Mouse (Mus musculus) CH12.LX (cell line): ENCODE measurements at regions not wholly inside any gene's neighbourhood (a gene's known extent, or its start where the extent isn't known, plus 50 kb on each side); places are given as distances from the start of the nearest gene placed in this dataset.

Experiments
- DNase-seq: peaks from one replicate; pipeline ENCODE4 v3.0.0-alpha.2; 2013; ENCODE audit errors: extremely low read depth
- H3K27ac ChIP-seq: 2 replicates; pipeline ENCODE4 v1.5.1; 2012; ENCODE audit warnings: low read depth, mild to moderate bottlenecking, control low read depth, moderate library complexity; ENCODE audit not compliant: insufficient read depth
- H3K27me3 ChIP-seq: replicated peaks from 2 replicates; pipeline ENCODE3; 2012; ENCODE audit warnings: inconsistent platforms
- H3K36me3 ChIP-seq, 2 experiments: replicated peaks in 1 of 2; 2 replicates each; pipeline versions ENCODE3 to v1.6.1; 2012; ENCODE audit warnings: inconsistent platforms in 1 of 2, low read length in 1 of 2, mild to moderate bottlenecking in 1 of 2, mixed read lengths in 1 of 2, moderate library complexity in 1 of 2; ENCODE audit not compliant: control insufficient read depth in 1 of 2, insufficient read depth in 1 of 2
- H3K4me1 ChIP-seq, 2 experiments: 2 replicates each; pipeline ENCODE4 v1.6.1; 2012; ENCODE audit warnings: inconsistent platforms in 1 of 2, moderate library complexity in 1 of 2; ENCODE audit not compliant: insufficient read depth in 2 of 2, control insufficient read depth in 1 of 2
- H3K4me2 ChIP-seq: 2 replicates; pipeline ENCODE4 v1.6.1; 2012; ENCODE audit warnings: low read depth, mild to moderate bottlenecking, control low read depth; ENCODE audit not compliant: poor library complexity, insufficient read depth, severe bottlenecking
- H3K4me3 ChIP-seq, 3 experiments: fragments of 150-350 bp in 1 of 3; sonication (generic) in 1 of 3; replicated peaks in 1 of 3; 2 replicates each; pipeline versions ENCODE3 to v1.5.1; 2011 to 2012; ENCODE audit warnings: low read depth in 2 of 3, low read length in 2 of 3, mild to moderate bottlenecking in 2 of 3, moderate library complexity in 2 of 3, control low read depth in 1 of 3, improper control_type of control experiment in 1 of 3, inconsistent platforms in 1 of 3, mixed read lengths in 1 of 3; ENCODE audit not compliant: poor library complexity in 1 of 3
- H3K79me2 ChIP-seq: replicated peaks from 2 replicates; pipeline ENCODE4 v1.6.1; 2012; ENCODE audit warnings: mild to moderate bottlenecking, moderate library complexity; ENCODE audit not compliant: control insufficient read depth, poor library complexity, insufficient read depth, severe bottlenecking; ENCODE audit errors: extremely low read depth
- H3K9ac ChIP-seq: 2 replicates; pipeline ENCODE4 v1.6.1; 2012; ENCODE audit warnings: low read depth, mild to moderate bottlenecking, control low read depth, moderate library complexity; ENCODE audit not compliant: insufficient read depth
- H3K9me3 ChIP-seq: replicated peaks from 2 replicates; pipeline ENCODE3; 2012; ENCODE audit warnings: low read length, inconsistent platforms, mixed read lengths
- CHD2 ChIP-seq: IDR thresholded peaks from 2 replicates; pipeline ENCODE4 v1.6.1; 2011; ENCODE audit warnings: low read length, improper control_type of control experiment
- CTCF ChIP-seq, 2 experiments: IDR thresholded peaks in 1 of 2; conservative IDR thresholded peaks in 1 of 2; 2 replicates each; pipeline ENCODE4 v1.5.1; 2011 to 2012; ENCODE audit warnings: low read depth in 2 of 2, low read length in 2 of 2, improper control_type of control experiment in 1 of 2, inconsistent platforms in 1 of 2, mild to moderate bottlenecking in 1 of 2, moderate library complexity in 1 of 2
- E2F4 ChIP-seq: IDR thresholded peaks from 2 replicates; pipeline ENCODE4 v1.6.1; 2011; ENCODE audit warnings: low read depth, low read length, improper control_type of control experiment; ENCODE audit not compliant: insufficient replicate concordance
- ELF1 ChIP-seq: IDR thresholded peaks from 2 replicates; pipeline ENCODE4 v1.6.1; 2014; ENCODE audit warnings: low read depth, mild to moderate bottlenecking, inconsistent platforms, low read length, improper control_type of control experiment
- EP300 ChIP-seq: IDR thresholded peaks from 2 replicates; pipeline ENCODE4 v1.6.1; 2011; ENCODE audit warnings: low read length, improper control_type of control experiment
- ETS1 ChIP-seq: conservative IDR thresholded peaks from 2 replicates; pipeline ENCODE4 v1.6.1; 2012; ENCODE audit warnings: low read depth, mild to moderate bottlenecking, inconsistent platforms, low read length, improper control_type of control experiment, moderate library complexity
- GABPA ChIP-seq: IDR thresholded peaks from 2 replicates; pipeline ENCODE4 v1.6.1; 2012; ENCODE audit warnings: low read depth, low read length, improper control_type of control experiment, inconsistent platforms; ENCODE audit not compliant: insufficient replicate concordance
- HCFC1 ChIP-seq: IDR thresholded peaks from 2 replicates; pipeline ENCODE4 v1.6.1; 2012; ENCODE audit warnings: low read depth, mild to moderate bottlenecking, inconsistent platforms, low read length, improper control_type of control experiment
- IRF4 ChIP-seq: IDR thresholded peaks from 2 replicates; pipeline ENCODE4 v1.6.1; 2014; ENCODE audit warnings: low read depth, mild to moderate bottlenecking, inconsistent platforms, low read length, improper control_type of control experiment
- JUN ChIP-seq: IDR thresholded peaks from 2 replicates; pipeline ENCODE4 v1.6.1; 2011; ENCODE audit warnings: low read depth, mild to moderate bottlenecking, low read length, improper control_type of control experiment, moderate library complexity; ENCODE audit not compliant: insufficient read depth
- KAT2A ChIP-seq: IDR thresholded peaks from 2 replicates; pipeline ENCODE4 v1.6.1; 2012; ENCODE audit warnings: low read length, improper control_type of control experiment, inconsistent platforms; ENCODE audit not compliant: insufficient replicate concordance
- MAFK ChIP-seq: IDR thresholded peaks from 2 replicates; pipeline ENCODE4 v1.6.1; 2011; ENCODE audit warnings: low read length, improper control_type of control experiment; ENCODE audit not compliant: insufficient replicate concordance
- MAX ChIP-seq: IDR thresholded peaks from 2 replicates; pipeline ENCODE4 v1.6.1; 2011; ENCODE audit warnings: low read length, improper control_type of control experiment
- MEF2A ChIP-seq: IDR thresholded peaks from 2 replicates; pipeline ENCODE4 v1.6.1; 2014; ENCODE audit warnings: low read depth, mild to moderate bottlenecking, inconsistent platforms, low read length, improper control_type of control experiment, borderline replicate concordance
- MXI1 ChIP-seq: IDR thresholded peaks from 2 replicates; pipeline ENCODE4 v1.6.1; 2011; ENCODE audit warnings: mild to moderate bottlenecking, low read depth, low read length, improper control_type of control experiment
- MYC ChIP-seq: IDR thresholded peaks from 2 replicates; pipeline ENCODE4 v1.6.1; 2011; ENCODE audit warnings: low read depth, mild to moderate bottlenecking, improper control_type of control experiment, low read length
- NELFE ChIP-seq: IDR thresholded peaks from 2 replicates; pipeline ENCODE4 v1.6.1; 2011; ENCODE audit warnings: low read depth, low read length, improper control_type of control experiment
- NRF1 ChIP-seq: IDR thresholded peaks from 2 replicates; pipeline ENCODE4 v1.6.1; 2014; ENCODE audit warnings: low read depth, mild to moderate bottlenecking, inconsistent platforms, low read length, improper control_type of control experiment, moderate library complexity
- PAX5 ChIP-seq: IDR thresholded peaks from 2 replicates; pipeline ENCODE4 v1.6.1; 2012; ENCODE audit warnings: low read length, inconsistent platforms, mixed read lengths
- POLR2A ChIP-seq: IDR thresholded peaks from 2 replicates; pipeline ENCODE4 v1.6.1; 2011; ENCODE audit warnings: low read depth, mild to moderate bottlenecking, improper control_type of control experiment, low read length
- RAD21 ChIP-seq: IDR thresholded peaks from 2 replicates; pipeline ENCODE4 v1.6.1; 2011; ENCODE audit warnings: low read depth, mild to moderate bottlenecking, low read length, improper control_type of control experiment, moderate library complexity
- SIN3A ChIP-seq: IDR thresholded peaks from 2 replicates; pipeline ENCODE4 v1.6.1; 2012; ENCODE audit warnings: low read length, improper control_type of control experiment, inconsistent platforms
- SMC3 ChIP-seq: IDR thresholded peaks from 2 replicates; pipeline ENCODE4 v1.6.1; 2011; ENCODE audit warnings: low read depth, low read length, improper control_type of control experiment
- USF1 ChIP-seq: IDR thresholded peaks from 2 replicates; pipeline ENCODE4 v1.6.1; 2014; ENCODE audit warnings: low read depth, mild to moderate bottlenecking, inconsistent platforms, low read length, improper control_type of control experiment
- ZC3H11A ChIP-seq: IDR thresholded peaks from 2 replicates; pipeline ENCODE4 v1.6.1; 2012; ENCODE audit warnings: low read depth, mild to moderate bottlenecking, inconsistent platforms, low read length, improper control_type of control experiment
- ZMIZ1 ChIP-seq: IDR thresholded peaks from 2 replicates; pipeline ENCODE4 v1.6.1; 2012; ENCODE audit warnings: low read depth, mild to moderate bottlenecking, inconsistent platforms, low read length, improper control_type of control experiment
- ZNF384 ChIP-seq: IDR thresholded peaks from 2 replicates; pipeline ENCODE4 v1.6.1; 2012; ENCODE audit warnings: low read depth, low read length, improper control_type of control experiment, inconsistent platforms
- dilution Hi-C: fragments of 300-500 bp; cut with MboI; formaldehyde crosslinking; loops from 2 replicates; pipeline ENCODE4 v1.14.3; 2020; ENCODE audit warnings: low sequenced_read_pairs; ENCODE audit not compliant: extremely low pct_unique_long_range_greater_than_20kb, extremely low pct_ligation_motif_present
- in situ Hi-C: fragments of 300-500 bp; cut with MboI; formaldehyde crosslinking; loops from 3 replicates; pipeline ENCODE4 v1.14.3; 2019; ENCODE audit warnings: low sequenced_read_pairs, low pct_ligation_motif_present, low pct_unique_long_range_greater_than_20kb, mixed read lengths

DNA sequence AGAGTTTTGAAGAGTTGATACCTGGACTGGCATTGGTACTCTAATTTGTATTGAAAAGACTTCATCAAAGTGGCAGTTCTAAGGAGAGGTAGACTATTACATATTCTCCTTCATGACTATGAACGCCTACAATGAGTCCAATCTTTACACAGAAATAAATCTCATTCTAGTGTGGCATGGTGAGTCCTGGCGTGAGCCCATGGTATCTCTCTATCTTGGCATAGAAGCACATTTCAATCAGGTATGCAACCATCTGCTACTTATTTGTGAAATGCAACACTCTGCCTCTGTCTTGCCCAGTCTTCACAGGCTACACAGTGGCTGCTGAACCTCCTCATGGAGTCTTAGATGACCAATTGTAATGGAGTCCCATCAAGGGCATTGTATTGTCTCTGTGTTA lies 661.8 kb upstream of the Pou3f3 start:
- TF ChIP-seq RAD21 (no peak), ZC3H11A (no peak), PAX5 (no peak), POLR2A (no peak), EP300 (no peak), ETS1 (no peak), MAX (no peak), ELF1 (no peak), MEF2A (no peak), IRF4 (no peak), USF1 (no peak), MYC (no peak), CTCF (conservative IDR thresholded peaks at IDR 0.05 in 1 of 2, IDR thresholded peaks at IDR 0.05 in 1 of 2; ENCODE audit: low read depth in 2 of 2, low read length in 2 of 2) (no peak), CHD2 (no peak), SIN3A (no peak), ZNF384 (no peak), E2F4 (no peak), KAT2A (no peak)
- no peak overlapping the region for H3K4me3 ChIP-seq
- H3K9ac ChIP-seq, result no peak overlapping the region
- no peaks in the 10 kb centered on the region for H3K36me3 ChIP-seq
- no peak for DNase-seq
- no peaks in the 10 kb centered on the region for H3K4me1 ChIP-seq
- no peaks in the 10 kb centered on the region for H3K27me3 ChIP-seq
- in situ Hi-C loops, result no loop called here
- no peak overlapping the region for H3K27ac ChIP-seq
- dilution Hi-C loops, result no loop called here
- no peak overlapping the region for H3K4me2 ChIP-seq
- peaks cover 40% of the 10 kb centered on the region for H3K9me3 ChIP-seq
- H3K79me2 ChIP-seq, result no peaks in the 10 kb centered on the region

DNA sequence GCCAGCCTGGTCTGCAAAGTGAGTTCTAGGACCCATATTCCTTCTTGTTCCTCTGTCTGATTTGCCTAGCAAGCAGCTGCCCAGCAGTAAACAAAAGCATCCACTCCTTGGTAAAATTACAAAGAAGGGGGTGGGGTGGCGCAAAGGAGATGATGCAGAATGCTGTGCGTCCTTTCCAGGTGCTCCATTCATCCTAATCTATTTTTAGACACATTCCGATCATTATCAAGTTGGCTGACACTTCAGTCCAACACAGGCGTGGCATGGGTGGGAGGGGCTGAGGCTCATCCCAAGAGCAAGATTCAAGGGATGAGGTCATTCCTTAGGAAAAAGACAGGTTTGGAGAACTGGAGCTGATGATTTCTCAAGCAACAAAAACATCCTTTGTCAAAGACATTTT lies 660.2 kb upstream of the Pou3f3 start:
- dilution Hi-C loops, result no loop called here
- Histone ChIP-seq H3K27ac (no peak overlapping the region), H3K4me2 (no peak overlapping the region), H3K9me3 (peaks cover 30% of the 10 kb centered on the region), H3K79me2 (no peaks in the 10 kb centered on the region), H3K36me3 (no peaks in the 10 kb centered on the region), H3K4me1 (no peaks in the 10 kb centered on the region), H3K4me3 (no peak overlapping the region), H3K27me3 (no peaks in the 10 kb centered on the region), H3K9ac (no peak overlapping the region)
- TF ChIP-seq MAFK (no peak), RAD21 (no peak), POLR2A (no peak), ZNF384 (no peak), NELFE (no peak), SMC3 (no peak), CTCF (conservative IDR thresholded peaks at IDR 0.05 in 1 of 2, IDR thresholded peaks at IDR 0.05 in 1 of 2; ENCODE audit: low read depth in 2 of 2, low read length in 2 of 2) (no peak), ZMIZ1 (no peak), NRF1 (no peak), USF1 (no peak), KAT2A (no peak), HCFC1 (no peak), CHD2 (no peak), JUN (no peak), GABPA (no peak), MXI1 (no peak), E2F4 (no peak), PAX5 (no peak), ELF1 (no peak)
- DNase-seq, result no peak
- in situ Hi-C loops, result no loop called here
